Mouse (Mus musculus) ovary, postnatal 10 days (tissue): ENCODE measurements around the gene Calr3.

Experiments used
- DNase-seq: peaks from one replicate; pipeline ENCODE4 v3.0.0; 2022; ENCODE audit warnings: low spot score

Gene Calr3

GRCm38 (mm10) chr8:72438248-72439015 lies 5.2 kb downstream of the Calr3 start:
- DNase-seq: no peak

GRCm38 (mm10) chr8:72434952-72435351 lies 8.7 kb downstream of the Calr3 start:
- peak; percentile 17 for DNase-seq

- no peak for DNase-seq
Measured at GRCm38 (mm10) chr8:72429676-72430075, 14.0 kb downstream of the Calr3 start.

- DNase-seq: no peak
Measured at GRCm38 (mm10) chr8:72422926-72423325, 20.7 kb downstream of the Calr3 start.

GRCm38 (mm10) chr8:72421362-72422335 lies 22.0 kb downstream of the Calr3 start, which contains the start of gene Eps15l1:
Eps15l1 (minus strand) TSS chr8:72421460.
- DNase-seq: peak; percentile 94

- no peak for DNase-seq
Measured at GRCm38 (mm10) chr8:72420571-72421361, 22.9 kb downstream of the Calr3 start.

GRCm38 (mm10) chr8:72418073-72418472 lies 25.6 kb downstream of the Calr3 start:
- DNase-seq: no peak

- DNase-seq: no peak
Measured at GRCm38 (mm10) chr8:72415252-72415651, 28.4 kb downstream of the Calr3 start.

GRCm38 (mm10) chr8:72413839-72414238 lies 29.8 kb downstream of the Calr3 start:
- no peak for DNase-seq

GRCm38 (mm10) chr8:72409443-72409842 lies 34.2 kb downstream of the Calr3 start:
- DNase-seq: no peak

- no peak for DNase-seq
Measured at GRCm38 (mm10) chr8:72407878-72408277, 35.8 kb downstream of the Calr3 start.

GRCm38 (mm10) chr8:72402981-72403380 lies 40.7 kb downstream of the Calr3 start:
- no peak for DNase-seq

GRCm38 (mm10) chr8:72401381-72401780 lies 42.3 kb downstream of the Calr3 start:
- DNase-seq: no peak

GRCm38 (mm10) chr8:72385737-72386136 lies 57.9 kb downstream of the Calr3 start:
- no peak for DNase-seq

- DNase-seq: no peak
Measured at GRCm38 (mm10) chr8:72382395-72382794, 61.3 kb downstream of the Calr3 start.

GRCm38 (mm10) chr8:72380656-72381055 lies 63.0 kb downstream of the Calr3 start:
- no peak for DNase-seq

- no peak for DNase-seq
Measured at GRCm38 (mm10) chr8:72376900-72377299, 66.8 kb downstream of the Calr3 start.

- DNase-seq: no peak
Measured at GRCm38 (mm10) chr8:72376309-72376708, 67.4 kb downstream of the Calr3 start.

- DNase-seq: no peak
Measured at GRCm38 (mm10) chr8:72375161-72375560, 68.5 kb downstream of the Calr3 start.
